Mouse (Mus musculus) MEL (cell line): ENCODE measurements around the gene Npw.

Experiments used
- CHD1 ChIP-seq: IDR thresholded peaks from 2 replicates; pipeline ENCODE4 v1.6.1; 2012; ENCODE audit warnings: low read depth, mild to moderate bottlenecking, inconsistent platforms, low read length, improper control_type of control experiment
- CHD2 ChIP-seq: IDR thresholded peaks from 2 replicates; pipeline ENCODE4 v1.6.1; 2011; ENCODE audit warnings: low read length, improper control_type of control experiment
- CTCF ChIP-seq, 3 experiments: IDR thresholded peaks in 2 of 3; conservative IDR thresholded peaks in 1 of 3; 2 replicates each; pipeline ENCODE4 v1.5.1; 2011 to 2012; ENCODE audit warnings: low read length in 3 of 3, low read depth in 2 of 3, mild to moderate bottlenecking in 2 of 3, improper control_type of control experiment in 1 of 3, inconsistent platforms in 1 of 3, mixed read lengths in 1 of 3, moderate library complexity in 1 of 3; ENCODE audit not compliant: control insufficient read depth in 1 of 3, insufficient read depth in 1 of 3, poor library complexity in 1 of 3, severe bottlenecking in 1 of 3
- E2F4 ChIP-seq: IDR thresholded peaks from 2 replicates; pipeline ENCODE4 v1.6.1; 2011; ENCODE audit warnings: low read depth, low read length, improper control_type of control experiment, borderline replicate concordance
- JUND ChIP-seq: IDR thresholded peaks from 2 replicates; pipeline ENCODE4 v1.6.1; 2011; ENCODE audit warnings: low read depth, mild to moderate bottlenecking, improper control_type of control experiment, low read length
- MAFK ChIP-seq: IDR thresholded peaks from 2 replicates; pipeline ENCODE4 v1.6.1; 2011; ENCODE audit warnings: low read depth, mild to moderate bottlenecking, low read length, improper control_type of control experiment, borderline replicate concordance
- NELFE ChIP-seq: IDR thresholded peaks from 2 replicates; pipeline ENCODE4 v1.6.1; 2011; ENCODE audit warnings: low read depth, low read length, improper control_type of control experiment
- POLR2A ChIP-seq, 2 experiments: IDR thresholded peaks; 2 replicates each; pipeline ENCODE4 v1.6.1; 2011 to 2012; ENCODE audit warnings: low read length in 2 of 2, mild to moderate bottlenecking in 2 of 2, control low read depth in 1 of 2, improper control_type of control experiment in 1 of 2, low read depth in 1 of 2, moderate library complexity in 1 of 2; ENCODE audit not compliant: control insufficient read depth in 1 of 2, insufficient read depth in 1 of 2, poor library complexity in 1 of 2
- SMC3 ChIP-seq: IDR thresholded peaks from 2 replicates; pipeline ENCODE4 v1.6.1; 2011; ENCODE audit warnings: low read depth, low read length, improper control_type of control experiment
- TAL1 ChIP-seq: IDR thresholded peaks from 2 replicates; pipeline ENCODE4 v1.6.1; 2012; ENCODE audit warnings: mild to moderate bottlenecking, inconsistent platforms, low read length, moderate library complexity, mixed read lengths
- TBP ChIP-seq: IDR thresholded peaks from 2 replicates; pipeline ENCODE4 v1.8.0; 2011; ENCODE audit warnings: low read depth, low read length, improper control_type of control experiment
- USF1 ChIP-seq: IDR thresholded peaks from 2 replicates; pipeline ENCODE4 v1.6.1; 2014; ENCODE audit warnings: low read depth, mild to moderate bottlenecking, inconsistent platforms, low read length, improper control_type of control experiment, moderate library complexity

- TF ChIP-seq CTCF (IDR thresholded peaks at IDR 0.05 in 2 of 3, conservative IDR thresholded peaks at IDR 0.05 in 1 of 3; ENCODE audit: control insufficient read depth in 1 of 3, insufficient read depth in 1 of 3, low read depth in 2 of 3, low read length in 3 of 3, poor library complexity in 1 of 3, severe bottlenecking in 1 of 3) (no peak), JUND (no peak), POLR2A (IDR thresholded peaks at IDR 0.05; ENCODE audit: control insufficient read depth in 1 of 2, insufficient read depth in 1 of 2, low read depth in 1 of 2, low read length in 2 of 2, poor library complexity in 1 of 2) (no peak), TAL1 (no peak), NELFE (no peak), USF1 (no peak), TBP (no peak), CHD1 (no peak), CHD2 (no peak), SMC3 (no peak), E2F4 (no peak), MAFK (no peak)
Measured at GRCm38 (mm10) chr17:24701251-24701650, 43.0 kb upstream of the Npw start.
